Mouse (Mus musculus) midbrain, embryonic 11.5 days (tissue): ENCODE results near the gene Selenop. TPM values are rescaled to one million over a fixed set of nuclear protein-coding genes. Genes with fewer than 3 reads are reported as not detected.

ENCODE experiments used
- ATAC-seq: fragments of 200-750 bp; cut with Nextera tagmentation; 2 replicates; pipeline ENCODE4 v1.8.0; 2017; ENCODE audit warnings: moderate TSS enrichment, moderate library complexity; ENCODE audit not compliant: low FRiP score
- DNase-seq: peaks from one replicate; pipeline ENCODE4 v3.0.0; 2015; ENCODE audit warnings: low spot score; ENCODE audit errors: missing footprints
- H3K27ac ChIP-seq: fragments of 300-500 bp; sonication (generic); 2 replicates; pipeline ENCODE4 v1.5.1; 2014; ENCODE audit warnings: low read depth, low read length
- H3K27me3 ChIP-seq: fragments of 300-500 bp; sonication (generic); 2 replicates; pipeline ENCODE4 v1.6.1; 2014; ENCODE audit warnings: mild to moderate bottlenecking, low read length, moderate library complexity, mixed read lengths; ENCODE audit not compliant: control insufficient read depth, insufficient read depth
- H3K36me3 ChIP-seq: fragments of 300-500 bp; sonication (generic); 2 replicates; pipeline ENCODE4 v1.6.1; 2014; ENCODE audit warnings: mild to moderate bottlenecking, low read length, moderate library complexity, mixed read lengths; ENCODE audit not compliant: control insufficient read depth, insufficient read depth
- H3K4me1 ChIP-seq: fragments of 300-500 bp; sonication (generic); 2 replicates; pipeline ENCODE4 v1.6.1; 2014; ENCODE audit warnings: low read length; ENCODE audit not compliant: control insufficient read depth, insufficient read depth
- H3K4me2 ChIP-seq: fragments of 300-500 bp; sonication (generic); 2 replicates; pipeline ENCODE4 v1.6.1; 2014; ENCODE audit warnings: mild to moderate bottlenecking, moderate library complexity
- H3K4me3 ChIP-seq: fragments of 300-500 bp; sonication (generic); 2 replicates; pipeline ENCODE4 v1.5.1; 2014; ENCODE audit warnings: low read depth, low read length
- H3K9ac ChIP-seq: fragments of 300-500 bp; sonication (generic); 2 replicates; pipeline ENCODE4 v1.6.1; 2014; ENCODE audit warnings: low read length
- H3K9me3 ChIP-seq: fragments of 300-500 bp; sonication (generic); 2 replicates; pipeline ENCODE4 v1.6.1; 2016; ENCODE audit warnings: low read length; ENCODE audit not compliant: control insufficient read depth
- WGBS: fragments of 180-500 bp; shearing (Covaris S2); extraction: QIAGEN DNeasy Blood & Tissue Kit; methylation state at CpG from one replicate; pipeline ENCODE4 v1.1.7; 2014; 5-methylcytosine and 5-hydroxymethylcytosine counted together
- polyA plus RNA-seq: library from polyadenylated mRNA; unstranded; fragments of >200 nt; fragmentation: Nextera tagmentation; extraction: Ambion mirVana; gene quantifications from 2 replicates; pipeline ENCODE4 v1.2.1, GENCODE M21; 2014

The Selenop gene
- polyA plus RNA-seq, 1 experiment from 2014 or later = 81.0 TPM

DNA sequence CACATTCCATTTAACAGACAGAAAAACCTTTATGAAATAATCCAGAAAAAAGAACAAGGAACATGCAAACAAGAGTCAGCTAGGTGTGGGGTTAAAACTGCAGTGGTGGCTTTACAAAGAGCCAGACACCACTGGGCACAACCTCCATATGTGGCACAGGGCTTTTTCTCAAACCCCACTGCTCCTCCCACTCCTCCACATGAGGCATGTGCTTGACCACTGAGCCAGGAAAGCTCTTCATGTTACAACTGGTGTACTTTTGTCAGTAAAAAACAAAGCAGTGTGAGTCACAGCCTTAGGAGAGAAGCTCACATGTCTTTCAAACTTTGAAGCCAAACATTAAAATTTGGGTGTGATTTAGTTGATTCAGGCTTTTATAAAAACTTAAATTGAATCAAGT lies 12.9 kb downstream of the Selenop start:
- Histone ChIP-seq H3K36me3 (no peaks in the 10 kb centered on the region), H3K4me2 (no peak overlapping the region), H3K9me3 (no peaks in the 10 kb centered on the region), H3K27me3 (no peaks in the 10 kb centered on the region), H3K9ac (no peak overlapping the region), H3K27ac (no peak overlapping the region), H3K4me3 (no peak overlapping the region), H3K4me1 (no peaks in the 10 kb centered on the region)
- DNase-seq = no peak
- ATAC-seq = no peak

DNA sequence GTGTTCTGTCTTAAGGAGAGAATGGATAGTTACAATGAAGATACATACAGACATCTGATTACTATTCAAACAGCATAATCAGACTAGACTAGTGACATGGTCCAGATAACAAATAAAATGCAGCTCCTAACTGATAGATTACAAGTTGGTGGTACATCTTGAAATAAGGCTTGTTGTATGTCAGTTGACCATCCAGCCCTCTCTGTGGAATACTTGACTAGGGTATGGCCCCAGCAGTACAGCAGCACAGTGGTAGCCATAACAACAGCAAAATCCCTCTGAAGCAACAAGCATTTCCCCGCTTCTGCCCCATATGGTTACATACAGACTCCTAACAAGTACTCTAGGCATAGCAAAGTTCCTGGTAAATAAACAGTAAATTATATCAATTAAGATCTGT lies 13.4 kb downstream of the Selenop start:
- H3K9me3 ChIP-seq = no peaks in the 10 kb centered on the region
- no peaks in the 10 kb centered on the region for H3K36me3 ChIP-seq
- H3K4me1 ChIP-seq = no peaks in the 10 kb centered on the region
- H3K4me2 ChIP-seq = no peak overlapping the region
- no peak overlapping the region for H3K27ac ChIP-seq
- ATAC-seq (0 out of 2 replicates have a peak, but pooled peaks have one; percentile 42), DNase-seq (no peak)
- WGBS = 79% methylated on average over 1 of the region's 1 CpGs
- H3K4me3 ChIP-seq = no peak overlapping the region
- H3K27me3 ChIP-seq = no peaks in the 10 kb centered on the region
- H3K9ac ChIP-seq = no peak overlapping the region

DNA sequence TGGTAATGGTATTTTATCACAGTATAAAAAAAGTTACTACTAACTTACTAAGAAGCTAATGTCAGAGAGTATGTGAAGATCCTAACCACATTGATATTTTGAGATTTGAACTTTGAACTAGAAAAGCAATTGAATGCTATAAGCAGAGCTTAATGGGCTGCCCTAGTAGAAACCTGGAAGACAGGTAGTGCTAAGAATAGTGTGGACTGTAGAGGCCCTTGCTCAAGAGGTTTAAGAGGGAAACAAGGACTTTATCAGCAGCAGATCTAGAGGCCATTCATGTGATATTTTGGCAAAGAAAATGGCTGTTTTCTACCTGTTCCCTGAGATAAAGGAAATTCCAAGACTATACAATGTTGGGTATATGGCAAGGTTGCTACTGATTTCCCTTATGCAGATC lies 17.7 kb downstream of the Selenop start:
- Histone ChIP-seq H3K4me3 (no peak overlapping the region), H3K4me1 (no peaks in the 10 kb centered on the region), H3K4me2 (no peak overlapping the region), H3K9me3 (no peaks in the 10 kb centered on the region), H3K36me3 (no peaks in the 10 kb centered on the region), H3K9ac (no peak overlapping the region), H3K27ac (no peak overlapping the region), H3K27me3 (no peaks in the 10 kb centered on the region)
- ATAC-seq (no peak), DNase-seq (no peak)

DNA sequence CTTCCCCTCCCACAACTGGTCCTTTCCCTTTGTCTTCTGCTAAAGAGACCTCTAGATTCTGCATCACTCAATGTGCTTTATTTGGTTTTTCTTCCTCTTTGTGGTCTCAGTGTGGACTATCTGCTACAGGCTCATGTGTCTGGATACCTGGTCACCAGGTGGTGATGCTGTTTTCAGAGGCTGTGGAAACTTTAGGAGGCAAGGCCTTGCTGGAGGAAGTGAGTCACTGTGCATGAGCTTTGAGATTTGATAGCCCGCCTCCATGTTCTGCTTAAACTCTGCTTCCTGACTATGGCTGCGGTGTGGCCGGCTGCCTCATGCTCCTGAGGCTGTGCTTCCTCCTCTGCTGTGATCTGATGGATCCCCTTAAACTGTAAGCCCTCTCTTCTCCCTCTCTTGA lies 22.1 kb downstream of the Selenop start:
- no peaks in the 10 kb centered on the region for H3K9me3 ChIP-seq
- H3K27ac ChIP-seq = no peak overlapping the region
- DNase-seq (no peak), ATAC-seq (no peak)
- no peak overlapping the region for H3K4me3 ChIP-seq
- no peaks in the 10 kb centered on the region for H3K27me3 ChIP-seq
- H3K36me3 ChIP-seq = no peaks in the 10 kb centered on the region
- no peaks in the 10 kb centered on the region for H3K4me1 ChIP-seq
- H3K9ac ChIP-seq = no peak overlapping the region
- 94% methylated on average over 3 of the region's 3 CpGs for WGBS
- no peak overlapping the region for H3K4me2 ChIP-seq

DNA sequence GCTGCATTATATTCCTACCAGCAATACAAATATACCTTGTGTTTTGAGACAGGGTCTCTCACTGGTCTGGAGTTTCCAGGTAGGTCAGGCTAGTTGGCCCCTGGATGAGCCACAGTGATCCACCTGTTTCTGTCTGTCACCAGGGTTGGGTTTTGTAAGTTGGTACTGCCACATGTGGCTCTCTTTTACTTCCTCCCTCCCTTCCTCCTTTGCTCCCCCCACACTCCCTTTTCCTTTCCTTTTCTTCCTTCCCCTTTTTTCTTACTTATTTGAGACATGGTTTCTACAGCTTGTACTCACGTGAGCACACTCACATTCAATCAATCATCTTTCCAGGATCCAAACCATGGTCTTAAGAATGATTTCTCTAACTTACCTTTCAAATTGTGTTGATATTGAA lies 25.1 kb downstream of the Selenop start:
- no peak for ATAC-seq
- DNase-seq = no peak
- H3K9ac ChIP-seq = no peak overlapping the region
- 56% methylated on average over 1 of the region's 1 CpGs for WGBS
- H3K27me3 ChIP-seq = no peaks in the 10 kb centered on the region
- H3K36me3 ChIP-seq = no peaks in the 10 kb centered on the region
- no peaks in the 10 kb centered on the region for H3K4me1 ChIP-seq
- H3K4me2 ChIP-seq = no peak overlapping the region
- no peak overlapping the region for H3K4me3 ChIP-seq
- no peak overlapping the region for H3K27ac ChIP-seq
- H3K9me3 ChIP-seq = no peaks in the 10 kb centered on the region

DNA sequence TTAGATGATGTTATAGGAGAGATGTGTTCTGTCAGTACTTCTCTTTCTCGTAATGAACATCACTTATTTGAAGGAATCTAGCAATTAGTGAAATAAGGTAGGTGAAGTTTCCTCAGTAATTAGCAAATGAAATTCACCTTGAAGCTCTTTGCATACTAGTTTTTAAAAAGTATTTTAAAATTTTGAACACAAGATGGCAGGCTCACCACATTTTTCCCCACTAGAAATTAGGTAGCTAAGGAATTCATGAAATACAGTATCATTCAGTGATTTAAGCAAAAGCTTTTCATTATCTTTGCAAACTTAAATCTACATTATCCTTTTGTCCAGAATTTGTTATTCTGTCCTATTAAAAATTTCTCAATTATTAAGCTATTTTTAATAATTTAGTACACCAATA lies 27.6 kb downstream of the Selenop start:
- Histone ChIP-seq H3K9ac (no peak overlapping the region), H3K4me3 (no peak overlapping the region), H3K27me3 (no peaks in the 10 kb centered on the region), H3K9me3 (no peaks in the 10 kb centered on the region), H3K4me1 (no peaks in the 10 kb centered on the region), H3K27ac (no peak overlapping the region), H3K4me2 (no peak overlapping the region), H3K36me3 (no peaks in the 10 kb centered on the region)
- ATAC-seq = no peak
- WGBS = 95% methylated on average over 1 of the region's 1 CpGs
- no peak for DNase-seq

DNA sequence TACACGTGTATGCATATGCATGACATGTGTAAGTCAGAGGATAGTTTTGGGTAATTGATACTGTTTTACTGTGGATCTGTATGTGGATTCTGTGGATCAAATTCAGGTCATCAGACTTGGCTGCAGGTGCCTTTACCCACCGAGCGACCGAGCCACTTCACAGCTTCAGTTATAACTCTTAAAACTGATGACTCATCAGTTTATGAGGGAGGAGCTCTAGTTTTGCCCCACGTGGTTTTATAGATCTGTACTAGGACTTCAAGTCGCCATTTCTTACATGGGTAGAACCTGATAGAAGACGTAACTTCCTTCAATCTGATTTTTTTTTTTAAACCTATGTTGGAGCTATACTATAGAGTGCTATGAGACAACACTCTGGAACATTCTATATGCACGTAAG lies 29.3 kb downstream of the Selenop start:
- Histone ChIP-seq H3K9me3 (no peaks in the 10 kb centered on the region), H3K27me3 (no peaks in the 10 kb centered on the region), H3K4me2 (no peak overlapping the region), H3K4me3 (no peak overlapping the region), H3K9ac (no peak overlapping the region), H3K36me3 (no peaks in the 10 kb centered on the region), H3K27ac (no peak overlapping the region), H3K4me1 (no peaks in the 10 kb centered on the region)
- 87% methylated on average over 8 of the region's 8 CpGs for WGBS
- no peak for ATAC-seq
- no peak for DNase-seq

DNA sequence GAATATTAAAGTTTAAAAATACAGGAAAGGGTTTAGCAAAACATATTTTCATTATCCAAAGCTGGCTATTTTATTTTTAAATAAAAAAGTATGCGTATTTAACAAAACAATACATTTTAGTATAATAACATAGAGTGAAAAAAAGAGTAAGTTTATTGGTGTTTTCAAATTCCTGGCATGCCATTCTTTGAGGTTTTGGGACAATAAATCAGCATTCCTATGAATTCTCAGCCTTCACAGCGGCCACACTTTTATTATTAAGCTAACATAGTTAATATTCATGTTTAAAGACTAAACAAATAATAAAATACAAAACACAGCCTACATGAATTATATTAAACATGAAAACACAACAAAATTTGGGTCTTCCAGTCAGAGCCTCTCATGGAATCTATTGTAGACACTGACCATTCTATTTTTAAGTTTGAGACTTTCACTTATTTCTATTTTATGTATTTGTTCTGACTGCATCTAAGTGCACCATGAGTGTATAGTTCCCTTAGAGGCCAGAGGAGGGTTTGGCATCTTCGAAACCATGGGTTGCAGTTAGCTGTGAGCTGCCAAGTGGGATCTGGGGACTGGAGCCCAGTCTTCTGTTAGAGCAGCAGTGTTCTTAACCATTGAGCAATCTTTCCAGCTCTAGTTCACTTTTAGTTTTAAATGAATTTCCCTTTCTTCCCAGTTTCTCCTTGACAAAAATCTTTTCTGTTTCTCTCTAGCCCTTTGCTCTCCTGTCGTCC lies 32.2 kb downstream of the Selenop start:
- H3K27ac ChIP-seq = no peak overlapping the region
- H3K36me3 ChIP-seq = no peaks in the 10 kb centered on the region
- no peaks in the 10 kb centered on the region for H3K27me3 ChIP-seq
- DNase-seq = no peak
- no peak overlapping the region for H3K4me2 ChIP-seq
- no peak overlapping the region for H3K4me3 ChIP-seq
- no peak for ATAC-seq
- no peaks in the 10 kb centered on the region for H3K4me1 ChIP-seq
- WGBS = 79% methylated on average over 4 of the region's 4 CpGs
- H3K9me3 ChIP-seq = no peaks in the 10 kb centered on the region
- H3K9ac ChIP-seq = no peak overlapping the region

DNA sequence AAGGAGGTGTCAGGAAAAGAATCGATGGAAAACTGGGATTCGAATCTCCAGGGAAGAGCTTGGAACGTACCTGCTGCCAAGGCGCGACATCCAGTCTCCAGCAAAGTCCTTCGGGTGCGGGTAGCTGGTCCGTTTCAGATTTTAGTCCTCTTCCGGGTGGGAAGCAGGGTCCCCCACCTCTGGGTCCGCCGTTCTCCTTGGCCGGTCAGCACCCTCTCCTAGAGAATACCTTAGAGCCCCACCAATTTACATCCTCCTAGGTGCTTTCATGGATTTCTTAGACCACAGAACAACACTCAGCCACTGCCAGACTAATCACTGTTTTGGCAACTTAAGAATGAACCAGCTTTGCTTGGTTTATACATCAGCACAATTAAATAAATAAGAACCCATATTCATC lies 35.1 kb downstream of the Selenop start, which contains the start of gene Ccdc152:
Ccdc152 (minus strand) TSS at position 101 of the 400 bp plus-strand sequence.
- Histone ChIP-seq H3K9ac (no peak within 1 kb of the TSS), H3K4me3 (no peak within 1 kb of the TSS), H3K27ac (no peak within 1 kb of the TSS), H3K36me3 (no peaks in the 10 kb centered on the region), H3K4me1 (no peaks in the 10 kb centered on the region), H3K4me2 (no peak within 1 kb of the TSS), H3K27me3 (no peaks in the 10 kb centered on the region), H3K9me3 (no peaks in the 10 kb centered on the region)
- ATAC-seq (no peak), DNase-seq (no peak)
- whole genome bisulfite sequencing = 86% methylated on average over 12 of the region's 12 CpGs
